Mouse (Mus musculus): ENCODE measurements around the gene Npr2. TPM values are rescaled to one million over a fixed set of nuclear protein-coding genes. Genes with fewer than 3 reads are reported as not detected.

The Npr2 gene
- polyA plus RNA-seq, 1 experiment = 4.0 TPM

DNA sequence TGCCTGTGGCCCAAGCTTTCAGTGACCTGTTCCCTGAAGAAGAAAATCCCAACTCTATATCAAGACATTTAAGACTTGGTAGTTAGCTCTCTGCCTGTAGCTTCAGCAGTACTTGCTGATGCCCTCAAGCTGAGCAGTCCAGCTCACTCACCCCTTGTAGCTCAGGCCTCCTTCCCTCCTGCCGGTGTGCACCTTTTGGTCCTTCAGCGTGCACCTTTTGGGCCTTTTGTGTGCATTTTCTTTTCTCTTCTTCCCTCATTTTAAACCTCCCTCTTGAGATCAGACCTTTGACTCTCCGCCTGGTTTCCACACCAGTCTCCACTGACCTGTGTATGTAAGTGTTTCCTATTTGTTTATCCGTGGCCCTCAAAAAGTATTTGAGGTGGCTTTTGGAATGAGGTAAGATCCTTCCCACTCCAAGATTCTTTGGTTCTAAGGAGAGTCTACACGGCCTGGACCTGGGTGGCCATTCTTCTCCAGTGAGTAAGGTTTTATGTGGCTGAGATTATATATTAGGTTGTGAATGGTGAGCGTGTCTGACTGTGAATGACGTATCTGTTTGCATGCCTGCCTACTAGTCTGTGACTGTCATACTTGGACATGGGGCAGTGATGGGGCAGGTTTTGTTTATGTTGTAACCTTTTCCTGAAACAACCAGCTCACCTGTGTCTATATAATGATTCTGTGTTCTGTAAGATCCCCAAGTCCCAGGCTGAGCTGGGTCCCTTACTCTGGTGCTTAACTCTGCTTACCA is 3.1 kb downstream of the Npr2 start:
- H3K27me3 ChIP-seq (ENCODE audit: control insufficient read depth, insufficient read depth, low read length) = peaks cover 2% of the 10 kb centered on the region; the same call in 1 of the 2 replicates
- H3K4me3 ChIP-seq (ENCODE audit: control insufficient read depth, low read depth, low read length) = no peak overlapping the region
- TF ChIP-seq CTCF (IDR thresholded peaks at IDR 0.05; ENCODE audit: control insufficient read depth, insufficient read depth, insufficient replicate concordance, low read depth, low read length) = no peak
- no peak for TF ChIP-seq POLR2A (IDR thresholded peaks at IDR 0.05; ENCODE audit: control insufficient read depth, low read depth, low read length)

GRCm38 (mm10) chr4:43636751-43637150 is 5.0 kb downstream of the Npr2 start:
- peaks cover 22% of the 10 kb centered on the region for H3K4me1 ChIP-seq (ENCODE audit: control insufficient read depth, insufficient read depth, low read length)
- TF ChIP-seq POLR2A (IDR thresholded peaks at IDR 0.05; ENCODE audit: control insufficient read depth, low read depth, low read length) (no peak), CTCF (IDR thresholded peaks at IDR 0.05; ENCODE audit: control insufficient read depth, insufficient read depth, insufficient replicate concordance, low read depth, low read length) (no peak)
- H3K27me3 ChIP-seq (ENCODE audit: control insufficient read depth, insufficient read depth, low read length) = no peaks in the 10 kb centered on the region
- no peaks in the 10 kb centered on the region for H3K36me3 ChIP-seq (ENCODE audit: control insufficient read depth, insufficient read depth, low read length)
- H3K4me3 ChIP-seq (ENCODE audit: control insufficient read depth, low read depth, low read length) = no peak overlapping the region
- no peak overlapping the region for H3K27ac ChIP-seq (ENCODE audit: control insufficient read depth, insufficient read depth, low read depth, low read length)

More for the DNA sequence above, 3.1 kb downstream of the Npr2 start:
- no peak overlapping the region for H3K27ac ChIP-seq (ENCODE audit: control insufficient read depth, insufficient read depth, low read depth, low read length)
- no peaks in the 10 kb centered on the region for H3K36me3 ChIP-seq (ENCODE audit: control insufficient read depth, insufficient read depth, low read length)
- H3K4me1 ChIP-seq (ENCODE audit: control insufficient read depth, insufficient read depth, low read length) = peaks cover 20% of the 10 kb centered on the region

DNA sequence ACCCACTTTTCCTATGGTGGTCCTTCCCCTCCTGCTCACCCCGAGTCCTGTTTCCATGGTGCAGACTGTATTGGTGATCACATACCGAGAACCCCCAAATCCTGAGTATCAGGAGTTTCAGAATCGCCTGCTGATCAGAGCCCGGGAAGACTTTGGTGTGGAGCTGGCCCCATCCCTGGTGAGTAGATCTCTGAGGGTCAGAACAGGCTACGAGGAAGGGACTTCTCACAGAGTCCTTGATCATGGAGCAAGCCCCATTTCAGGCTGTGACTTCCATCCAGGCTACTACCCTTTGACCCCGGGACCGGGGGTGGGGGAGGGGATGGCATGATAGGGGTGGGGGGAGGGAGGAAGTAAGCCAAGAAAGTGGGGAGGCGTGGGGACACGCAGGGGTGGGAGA is 8.3 kb downstream of the Npr2 start:
- no peaks in the 10 kb centered on the region for H3K36me3 ChIP-seq (ENCODE audit: control insufficient read depth, insufficient read depth, low read length)
- H3K4me1 ChIP-seq (ENCODE audit: control insufficient read depth, insufficient read depth, low read length) = peaks cover 12% of the 10 kb centered on the region
- no peak overlapping the region for H3K27ac ChIP-seq (ENCODE audit: control insufficient read depth, insufficient read depth, low read depth, low read length)
- H3K4me3 ChIP-seq (ENCODE audit: control insufficient read depth, low read depth, low read length) = no peak overlapping the region
- H3K27me3 ChIP-seq (ENCODE audit: control insufficient read depth, insufficient read depth, low read length) = no peaks in the 10 kb centered on the region
- no peak for TF ChIP-seq CTCF (IDR thresholded peaks at IDR 0.05; ENCODE audit: control insufficient read depth, insufficient read depth, insufficient replicate concordance, low read depth, low read length)
- TF ChIP-seq POLR2A (IDR thresholded peaks at IDR 0.05; ENCODE audit: control insufficient read depth, low read depth, low read length) = no peak

- H3K4me1 ChIP-seq (ENCODE audit: control insufficient read depth, insufficient read depth, low read length) = peaks cover 12% of the 10 kb centered on the region
- no peak overlapping the region for H3K4me3 ChIP-seq (ENCODE audit: control insufficient read depth, low read depth, low read length)
- no peak for TF ChIP-seq POLR2A (IDR thresholded peaks at IDR 0.05; ENCODE audit: control insufficient read depth, low read depth, low read length)
Measured at GRCm38 (mm10) chr4:43640491-43640890, 8.8 kb downstream of the Npr2 start.

DNA sequence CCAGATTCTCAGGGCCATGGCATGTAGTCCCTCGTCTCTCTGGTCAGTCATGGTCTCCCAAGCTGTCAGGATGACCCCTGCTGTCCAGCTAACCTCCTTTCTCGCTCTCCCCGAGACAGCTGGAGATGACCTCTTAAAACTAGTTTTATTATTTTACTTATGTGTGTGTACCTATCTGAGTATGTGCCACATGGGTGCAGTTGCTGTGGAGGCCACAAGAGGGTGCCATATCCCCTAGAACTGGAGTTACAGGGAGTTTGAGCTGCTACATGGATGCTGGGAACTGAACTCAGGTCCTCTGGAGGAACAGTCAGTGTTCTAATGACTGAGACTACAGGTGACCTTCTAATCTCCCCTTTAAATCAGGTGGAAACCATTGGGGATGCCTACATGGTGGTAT is 18.0 kb downstream of the Npr2 start:
- peaks cover 5% of the 10 kb centered on the region for H3K4me1 ChIP-seq (ENCODE audit: control insufficient read depth, insufficient read depth, low read length)
- no peak overlapping the region for H3K27ac ChIP-seq (ENCODE audit: control insufficient read depth, insufficient read depth, low read depth, low read length)
- no peaks in the 10 kb centered on the region for H3K36me3 ChIP-seq (ENCODE audit: control insufficient read depth, insufficient read depth, low read length)
- H3K4me3 ChIP-seq (ENCODE audit: control insufficient read depth, low read depth, low read length) = no peak overlapping the region
- no peaks in the 10 kb centered on the region for H3K27me3 ChIP-seq (ENCODE audit: control insufficient read depth, insufficient read depth, low read length)
- TF ChIP-seq CTCF (IDR thresholded peaks at IDR 0.05; ENCODE audit: control insufficient read depth, insufficient read depth, insufficient replicate concordance, low read depth, low read length) (peak; percentile 47; the same call in 1 of the 2 replicates), POLR2A (IDR thresholded peaks at IDR 0.05; ENCODE audit: control insufficient read depth, low read depth, low read length) (no peak)

More at GRCm38 (mm10) chr4:43640491-43640890, 8.8 kb downstream of the Npr2 start:
- Histone ChIP-seq H3K27ac (ENCODE audit: control insufficient read depth, insufficient read depth, low read depth, low read length) (no peak overlapping the region), H3K27me3 (ENCODE audit: control insufficient read depth, insufficient read depth, low read length) (no peaks in the 10 kb centered on the region), H3K36me3 (ENCODE audit: control insufficient read depth, insufficient read depth, low read length) (no peaks in the 10 kb centered on the region)

- Histone ChIP-seq H3K27ac (ENCODE audit: control insufficient read depth, insufficient read depth, low read depth, low read length) (no peak overlapping the region), H3K4me3 (ENCODE audit: control insufficient read depth, low read depth, low read length) (peak overlapping the region; percentile 87)
Measured at GRCm38 (mm10) chr4:43652726-43653125, 21.0 kb downstream of the Npr2 start.

DNA sequence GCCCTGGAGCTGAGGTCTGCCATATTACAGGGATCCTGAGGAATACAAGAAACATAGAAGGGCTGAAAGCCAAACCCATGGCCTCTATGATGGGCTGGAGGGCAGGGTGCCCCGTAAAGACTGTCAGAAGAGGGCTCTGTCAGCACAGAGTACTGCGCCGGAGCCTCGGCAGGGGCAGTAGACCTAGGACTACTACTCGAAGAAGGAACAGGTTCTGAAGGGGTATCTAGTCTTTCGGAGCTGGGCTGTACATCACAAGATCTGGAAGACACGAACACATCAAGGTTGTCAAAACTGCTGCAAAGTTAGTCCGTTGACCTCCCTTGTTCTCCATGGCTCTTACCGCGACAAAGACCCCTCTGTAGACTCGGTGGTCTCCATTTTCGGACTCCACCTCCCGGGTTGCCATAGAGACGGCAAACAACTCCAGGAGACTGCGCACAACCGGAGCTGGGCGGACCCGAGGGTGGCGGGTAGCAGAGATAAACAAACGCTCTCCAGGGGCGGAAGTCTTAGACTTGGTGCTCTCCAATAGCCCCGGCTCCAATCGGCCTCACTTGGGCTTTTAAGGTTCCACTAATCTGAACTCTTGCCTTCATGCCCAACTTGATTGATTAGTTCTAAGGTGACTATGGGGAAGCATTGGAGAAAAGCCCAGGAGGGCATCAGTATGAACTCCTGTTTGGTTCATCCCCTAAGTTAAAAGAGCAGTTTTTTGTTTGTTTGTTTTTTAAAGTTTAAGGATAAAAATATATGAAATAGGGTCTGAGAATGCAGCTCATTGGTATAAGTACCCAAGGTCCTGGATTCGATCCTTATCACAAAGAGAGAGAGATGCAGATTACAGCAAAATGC is 21.7 kb downstream of the Npr2 start, which contains the start of gene Spag8:
Gene Spag8, minus strand, starts transcription at position 434 of the 855 bp plus-strand sequence.
- H3K4me1 ChIP-seq (ENCODE audit: control insufficient read depth, insufficient read depth, low read length) = peaks cover 16% of the 10 kb centered on the region
- H3K27ac ChIP-seq (ENCODE audit: control insufficient read depth, insufficient read depth, low read depth, low read length) = peak within 1 kb of the TSS; percentile 30
- H3K4me3 ChIP-seq (ENCODE audit: control insufficient read depth, low read depth, low read length) = peak within 1 kb of the TSS; percentile 87
- no peaks in the 10 kb centered on the region for H3K36me3 ChIP-seq (ENCODE audit: control insufficient read depth, insufficient read depth, low read length)
- TF ChIP-seq CTCF (IDR thresholded peaks at IDR 0.05; ENCODE audit: control insufficient read depth, insufficient read depth, insufficient replicate concordance, low read depth, low read length) (no peak), POLR2A (IDR thresholded peaks at IDR 0.05; ENCODE audit: control insufficient read depth, low read depth, low read length) (peak; percentile 60; the same call in 1 of the 2 replicates)
- no peaks in the 10 kb centered on the region for H3K27me3 ChIP-seq (ENCODE audit: control insufficient read depth, insufficient read depth, low read length)

More at GRCm38 (mm10) chr4:43652726-43653125, 21.0 kb downstream of the Npr2 start:
- no peaks in the 10 kb centered on the region for H3K27me3 ChIP-seq (ENCODE audit: control insufficient read depth, insufficient read depth, low read length)
- no peaks in the 10 kb centered on the region for H3K36me3 ChIP-seq (ENCODE audit: control insufficient read depth, insufficient read depth, low read length)
- peaks cover 16% of the 10 kb centered on the region for H3K4me1 ChIP-seq (ENCODE audit: control insufficient read depth, insufficient read depth, low read length)
- TF ChIP-seq CTCF (IDR thresholded peaks at IDR 0.05; ENCODE audit: control insufficient read depth, insufficient read depth, insufficient replicate concordance, low read depth, low read length) = no peak
- TF ChIP-seq POLR2A (IDR thresholded peaks at IDR 0.05; ENCODE audit: control insufficient read depth, low read depth, low read length) = no peak
